30 mouse cellular contexts compared by ENCODE assay signal in the genomic region with DNA sequence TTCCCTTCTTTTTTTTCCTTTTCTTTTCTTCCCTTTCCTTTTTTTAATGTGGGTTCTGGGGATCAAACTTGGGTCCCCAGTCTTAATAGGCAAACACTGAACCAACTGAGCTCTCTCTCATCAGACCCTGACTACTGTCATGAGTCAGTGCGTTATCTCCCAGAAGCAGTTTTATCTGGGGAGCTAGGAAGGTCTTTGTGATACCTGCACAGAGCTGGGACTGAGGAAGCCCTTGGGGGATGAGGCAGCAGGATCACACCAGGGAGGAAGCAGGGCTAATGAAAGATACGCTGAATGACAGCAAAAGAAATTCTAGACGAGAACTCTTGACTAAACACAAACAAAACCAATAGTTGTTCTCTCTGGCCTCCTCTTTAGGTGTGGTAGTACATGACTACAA.
DNase-seq lines count a peak whose midpoint lies in the region; ATAC-seq lines count a peak whose summit lies in the region.
"Had no signal": no experiment of that assay in that cellular context is flagged by ENCODE, and none has a peak within 500 bp of the region (broad histone marks: within the 10 kb centered on the region; RNA-seq: fewer than 3 reads in every experiment).

No protein-coding gene starts in this region.

- 62% methylated on average over 3 of the region's 3 CpGs for WGBS in embryonic facial prominence, embryonic 15.5 days
- 43% methylated on average over 3 of the region's 3 CpGs for WGBS in embryonic facial prominence, embryonic 10.5 days
- 39% methylated on average over 3 of the region's 3 CpGs for WGBS in heart, embryonic 13.5 days
- WGBS in liver, embryonic 12.5 days (ENCODE audit: insufficient replicate concordance): 14% methylated on average over 3 of the region's 3 CpGs

- H3K9me3 ChIP-seq in embryonic facial prominence, embryonic 15.5 days (replicated peaks): no peaks in the 10 kb centered on the region
- no peaks in the 10 kb centered on the region for H3K9me3 ChIP-seq in embryonic facial prominence, embryonic 10.5 days
- H3K9me3 ChIP-seq in heart, embryonic 13.5 days: no peaks in the 10 kb centered on the region
- no peaks in the 10 kb centered on the region for H3K9me3 ChIP-seq in liver, embryonic 12.5 days (replicated peaks)
- H3K9me3 ChIP-seq: embryonic facial prominence, embryonic 12.5 days; forebrain, embryonic 10.5 days; limb, embryonic 10.5 days; limb, embryonic 15.5 days; midbrain, embryonic 13.5 days; neural tube, embryonic 15.5 days had no signal

- H3K27me3 ChIP-seq in embryonic facial prominence, embryonic 15.5 days: no peaks in the 10 kb centered on the region
- no peaks in the 10 kb centered on the region for H3K27me3 ChIP-seq in embryonic facial prominence, embryonic 10.5 days (replicated peaks; ENCODE audit: low read depth, poor library complexity, severe bottlenecking)
- H3K27me3 ChIP-seq in heart, embryonic 13.5 days (replicated peaks): no peaks in the 10 kb centered on the region
- no peaks in the 10 kb centered on the region for H3K27me3 ChIP-seq in liver, embryonic 12.5 days (replicated peaks)
- H3K27me3 ChIP-seq: embryonic facial prominence, embryonic 12.5 days; limb, embryonic 15.5 days; midbrain, embryonic 13.5 days; Patski had no signal

- H3K4me3 ChIP-seq in embryonic facial prominence, embryonic 15.5 days (replicated peaks): no peak overlapping the region
- no peak overlapping the region for H3K4me3 ChIP-seq in embryonic facial prominence, embryonic 10.5 days
- no peak overlapping the region for H3K4me3 ChIP-seq in heart, embryonic 13.5 days
- H3K4me3 ChIP-seq in liver, embryonic 12.5 days: no peak overlapping the region
- H3K4me3 ChIP-seq: embryonic facial prominence, embryonic 12.5 days; forebrain, embryonic 10.5 days; limb, embryonic 10.5 days; limb, embryonic 15.5 days; midbrain, embryonic 13.5 days; neural tube, embryonic 15.5 days had no signal

- no peak overlapping the region for H3K9ac ChIP-seq in embryonic facial prominence, embryonic 15.5 days
- 0 out of 2 replicates have a peak overlapping the region, but pooled peaks have one; percentile 50 for H3K9ac ChIP-seq in heart, embryonic 13.5 days
- no peak overlapping the region for H3K9ac ChIP-seq in liver, embryonic 12.5 days
- H3K9ac ChIP-seq: embryonic facial prominence, embryonic 12.5 days; forebrain, postnatal 0 days; hindbrain, embryonic 14.5 days; limb, embryonic 15.5 days; midbrain, embryonic 13.5 days; neural tube, embryonic 15.5 days had no signal

- DNase-seq in embryonic facial prominence, embryonic 10.5 days (ENCODE audit: low spot score): no peak
- DNase-seq in heart, adult 9 months (ENCODE audit: low spot score in 2 of 2): no peak
- DNase-seq in liver: no peak
- DNase-seq in lung, postnatal 4 days: no peak
- DNase-seq: adrenal gland, postnatal 14 days; cerebellum, adult 2 months; cerebellum, postnatal 25 days; forebrain, postnatal 0 days; heart, adult 11 months; kidney, adult 8-10 months; kidney, postnatal 4 days; lung, adult 18-20 months; retina, postnatal 1 day; right cerebral cortex, postnatal 14 days; thymus, postnatal 4 days had no signal

- ATAC-seq in embryonic facial prominence, embryonic 15.5 days (ENCODE audit: insufficient number of reproducible peaks, low FRiP score, low TSS enrichment, low read depth): no peak
- no peak for ATAC-seq in heart, embryonic 13.5 days (ENCODE audit: extremely low read depth, insufficient number of reproducible peaks, low FRiP score, low TSS enrichment)
- ATAC-seq in liver, embryonic 12.5 days: peak; percentile 58
- ATAC-seq: forebrain, postnatal 0 days; inflammation-experienced regulatory T-cells, adult 6 months; lung, postnatal 0 days; midbrain, embryonic 13.5 days; Patski had no signal

- H3K4me1 ChIP-seq in embryonic facial prominence, embryonic 15.5 days: peaks cover 27% of the 10 kb centered on the region
- peaks cover 20% of the 10 kb centered on the region; the same call in 1 of the 2 replicates for H3K4me1 ChIP-seq in embryonic facial prominence, embryonic 10.5 days
- H3K4me1 ChIP-seq in heart, embryonic 13.5 days: peaks cover 46% of the 10 kb centered on the region
- H3K4me1 ChIP-seq in liver, embryonic 12.5 days: peaks cover 42% of the 10 kb centered on the region

- H3K27ac ChIP-seq in embryonic facial prominence, embryonic 15.5 days (replicated peaks): 0 out of 2 replicates have a peak overlapping the region, but pooled peaks have one; percentile 68
- H3K27ac ChIP-seq in embryonic facial prominence, embryonic 10.5 days (replicated peaks): no peak overlapping the region
- peak overlapping the region; percentile 64; the same call in 1 of the 2 replicates for H3K27ac ChIP-seq in heart, embryonic 13.5 days (replicated peaks)
- H3K27ac ChIP-seq in liver, embryonic 12.5 days: no peak overlapping the region
- H3K27ac ChIP-seq: hindbrain, embryonic 14.5 days; kidney, postnatal 0 days; limb, embryonic 10.5 days; midbrain, embryonic 13.5 days; neural tube, embryonic 15.5 days had no signal

- H3K4me2 ChIP-seq in embryonic facial prominence, embryonic 15.5 days (replicated peaks): no peak overlapping the region
- H3K4me2 ChIP-seq in heart, embryonic 13.5 days: no peak overlapping the region
- H3K4me2 ChIP-seq in liver, embryonic 12.5 days: no peak overlapping the region
- H3K4me2 ChIP-seq: embryonic facial prominence, embryonic 12.5 days; hindbrain, embryonic 14.5 days; limb, embryonic 15.5 days; midbrain, embryonic 13.5 days; neural tube, embryonic 15.5 days had no signal

- no peaks in the 10 kb centered on the region for H3K36me3 ChIP-seq in embryonic facial prominence, embryonic 15.5 days
- H3K36me3 ChIP-seq in embryonic facial prominence, embryonic 10.5 days (replicated peaks): no peaks in the 10 kb centered on the region
- no peaks in the 10 kb centered on the region for H3K36me3 ChIP-seq in heart, embryonic 13.5 days
- no peaks in the 10 kb centered on the region for H3K36me3 ChIP-seq in liver, embryonic 12.5 days
- H3K36me3 ChIP-seq: embryonic facial prominence, embryonic 12.5 days; forebrain, embryonic 10.5 days; G1E; limb, embryonic 10.5 days; limb, embryonic 15.5 days; midbrain, embryonic 13.5 days; neural tube, embryonic 15.5 days had no signal

Comparison
In these comparisons a context has a peak if more than half of its experiments do, and no peak if none do; other contexts are left out.
1. H3K27ac ChIP-seq: peak in embryonic facial prominence, embryonic 15.5 days (single experiment) and heart, embryonic 13.5 days (single experiment); none in embryonic facial prominence, embryonic 10.5 days (single experiment) and liver, embryonic 12.5 days (single experiment).